Mouse (Mus musculus): ENCODE results near the gene Cmya5. TPM values are rescaled to one million over a fixed set of nuclear protein-coding genes. Genes with fewer than 3 reads are reported as not detected.

Cmya5 gene
- total RNA-seq, 2 experiments from 2014 or later = 2.8 to 3.1 TPM

GRCm38 (mm10) chr13:93000640-93001351 is 143.7 kb downstream of the Cmya5 start:
- DNase-seq (ENCODE audit: extremely low spot score in 1 of 2, low spot score in 1 of 2) = no peak

DNA sequence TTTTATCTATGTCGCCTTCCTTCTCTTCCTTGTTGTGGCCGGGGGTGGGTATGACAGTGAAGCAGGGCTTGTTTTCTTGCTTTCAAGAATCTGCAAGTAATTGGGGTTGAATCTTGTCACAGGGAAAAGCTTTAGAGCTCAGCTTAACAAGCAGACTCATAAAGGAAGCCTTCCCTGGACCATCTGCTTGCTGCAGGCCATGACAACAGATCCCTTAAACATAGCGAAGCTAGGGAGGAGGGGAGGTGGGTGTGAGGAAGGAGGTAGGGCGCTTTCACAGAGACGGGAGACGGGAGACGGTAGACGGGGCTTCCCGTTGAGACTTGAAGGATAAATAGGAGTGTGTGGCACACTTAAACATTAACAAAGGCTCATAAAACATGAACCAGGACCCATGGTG is 144.7 kb downstream of the Cmya5 start:
- DNase-seq (ENCODE audit: extremely low spot score in 1 of 2, low spot score in 1 of 2) = no peak

- no peak for DNase-seq (ENCODE audit: extremely low spot score in 1 of 2, low spot score in 1 of 2)
Measured at GRCm38 (mm10) chr13:92994743-92995142, 149.8 kb downstream of the Cmya5 start.

GRCm38 (mm10) chr13:92992823-92993222 is 151.7 kb downstream of the Cmya5 start:
- no peak for DNase-seq (ENCODE audit: extremely low spot score in 1 of 2, low spot score in 1 of 2)

Other genes starting within 250 kb of the Cmya5 start
- gene Tent2, start 47.7 kb upstream of the Cmya5 start, total RNA-seq (2021) = 10 to 100 TPM; 21.4 to 23.7 TPM
- 100 to 1,000 TPM; 177 to 187 TPM for gene Homer1, start 154.9 kb upstream of the Cmya5 start, total RNA-seq (2021)